10 mouse cellular contexts compared by ENCODE assay signal in the genomic region with DNA sequence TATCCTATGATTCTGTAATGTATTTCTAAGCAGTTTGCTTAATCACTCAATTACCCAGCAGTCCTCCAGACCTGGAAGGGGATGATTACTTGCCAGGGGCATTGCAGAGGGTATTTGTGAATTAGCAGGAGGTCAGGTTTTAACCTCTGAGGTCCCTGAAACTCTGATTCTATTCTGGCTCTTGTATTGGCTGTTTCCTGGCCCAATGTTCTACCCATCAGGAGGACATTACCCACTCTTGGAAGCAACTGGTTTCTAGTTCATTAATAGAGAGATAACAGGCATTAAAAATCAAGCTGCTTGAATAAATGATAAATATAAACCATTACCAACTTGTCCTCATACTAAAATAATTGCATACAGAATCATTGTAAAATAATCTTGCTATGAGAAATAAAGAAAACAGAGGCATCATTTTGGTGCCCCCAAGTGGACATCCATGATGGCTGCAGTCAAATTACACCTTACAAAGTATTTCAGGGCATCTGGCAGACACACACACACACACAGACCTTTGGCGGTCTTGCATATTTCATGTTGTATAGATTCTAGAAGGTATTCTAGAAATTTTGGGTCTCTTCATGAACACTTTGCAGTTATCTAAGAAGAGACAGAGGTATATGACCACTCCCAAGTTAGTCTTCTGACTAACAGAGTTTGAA.
A peak's percentile ranks its signal among the peaks of the same experiment; 100 is the strongest.
DNase-seq lines count a peak whose midpoint lies in the region; ATAC-seq and TF ChIP-seq lines count a peak whose summit lies in the region.
"Had no signal": no experiment of that assay in that cellular context is flagged by ENCODE, and none has a peak within 500 bp of the region (broad histone marks: within the 10 kb centered on the region; RNA-seq: fewer than 3 reads in every experiment).

No protein-coding gene starts in this region.

- H3K27ac ChIP-seq in intestine, postnatal 0 days (ENCODE audit: low read depth, low read length), result no peak overlapping the region
- no peak overlapping the region for H3K27ac ChIP-seq in intestine, embryonic 16.5 days (ENCODE audit: low read length)
- H3K27ac ChIP-seq: embryonic facial prominence, embryonic 13.5 days; lung, embryonic 15.5 days had no signal

- H3K4me3 ChIP-seq in intestine, postnatal 0 days (ENCODE audit: low read depth, low read length), result no peak overlapping the region
- no peak overlapping the region for H3K4me3 ChIP-seq in intestine, embryonic 16.5 days (ENCODE audit: low read length)
- H3K4me3 ChIP-seq: embryonic facial prominence, embryonic 13.5 days; lung, embryonic 15.5 days had no signal

- no peak for ATAC-seq in intestine, postnatal 0 days
- ATAC-seq in intestine, embryonic 16.5 days, result no peak
- ATAC-seq in CD4-positive, CD25-positive, alpha-beta regulatory T cell, adult 4 months, result peak; percentile 88

- H3K4me1 ChIP-seq in intestine, postnatal 0 days (replicated peaks; ENCODE audit: control insufficient read depth, insufficient read depth, low read length), result no peaks in the 10 kb centered on the region
- no peaks in the 10 kb centered on the region for H3K4me1 ChIP-seq in intestine, embryonic 16.5 days (ENCODE audit: control insufficient read depth, insufficient read depth, low read length)
- H3K4me1 ChIP-seq: lung, embryonic 15.5 days had no signal

- H3K36me3 ChIP-seq in intestine, postnatal 0 days (ENCODE audit: control insufficient read depth, insufficient read depth), result no peaks in the 10 kb centered on the region
- H3K36me3 ChIP-seq in intestine, embryonic 16.5 days (ENCODE audit: control insufficient read depth, insufficient read depth, low read length), result no peaks in the 10 kb centered on the region
- H3K36me3 ChIP-seq: embryonic facial prominence, embryonic 13.5 days; lung, embryonic 15.5 days had no signal

- no peaks in the 10 kb centered on the region for H3K27me3 ChIP-seq in intestine, postnatal 0 days (replicated peaks; ENCODE audit: control insufficient read depth, insufficient read depth, low read length)
- no peaks in the 10 kb centered on the region for H3K27me3 ChIP-seq in intestine, embryonic 16.5 days (replicated peaks; ENCODE audit: control insufficient read depth, insufficient read depth, low read length)
- H3K27me3 ChIP-seq: embryonic facial prominence, embryonic 13.5 days; lung, embryonic 15.5 days had no signal

- H3K4me2 ChIP-seq in intestine, postnatal 0 days (replicated peaks; ENCODE audit: low read depth), result no peak overlapping the region
- no peak overlapping the region for H3K4me2 ChIP-seq in intestine, embryonic 16.5 days (ENCODE audit: low read depth, low read length)
- H3K4me2 ChIP-seq: embryonic facial prominence, embryonic 13.5 days; lung, embryonic 15.5 days had no signal

- WGBS in intestine, postnatal 0 days, result 51% methylated on average over 1 of the region's 1 CpGs
- 56% methylated on average over 1 of the region's 1 CpGs for WGBS in intestine, embryonic 16.5 days

- TF ChIP-seq CTCF in intestine, postnatal 0 days (IDR thresholded peaks at IDR 0.05; ENCODE audit: low read depth), result peak; percentile 85

- H3K9ac ChIP-seq in intestine, postnatal 0 days (ENCODE audit: low read depth, low read length), result no peak overlapping the region
- H3K9ac ChIP-seq in intestine, embryonic 16.5 days (ENCODE audit: low read depth, low read length), result no peak overlapping the region
- H3K9ac ChIP-seq: embryonic facial prominence, embryonic 13.5 days; lung, embryonic 15.5 days had no signal

- no peaks in the 10 kb centered on the region for H3K9me3 ChIP-seq in intestine, postnatal 0 days (ENCODE audit: control insufficient read depth)
- no peaks in the 10 kb centered on the region for H3K9me3 ChIP-seq in intestine, embryonic 16.5 days (ENCODE audit: control insufficient read depth, low read length)
- H3K9me3 ChIP-seq: embryonic facial prominence, embryonic 13.5 days; lung, embryonic 15.5 days had no signal

- peak; percentile 32 for DNase-seq in ZHBTc4 (ENCODE audit: low read depth, low spot score)
- DNase-seq in frontal cortex, adult 2 months (ENCODE audit: extremely low spot score in 1 of 2, low spot score in 1 of 2), result peak; percentile 38 to 80
- DNase-seq in left cerebral cortex, adult 11 months (ENCODE audit: low spot score), result peak; percentile 19
- peak; percentile 9 for DNase-seq in retina, adult 2 months (ENCODE audit: low read depth, low spot score)
- no peak for DNase-seq in yolk sac, embryonic 10.5 days (ENCODE audit: low spot score)
